Mouse (Mus musculus) c-Kit-negative CD71-positive TER-119-positive erythroid progenitor cells, embryonic 14.5 days (primary cell): ENCODE data around the gene Pptc7.
A peak's percentile ranks its signal among the peaks of the same experiment; 100 is the strongest.

Source experiments
- DNase-seq: peaks from one replicate; pipeline ENCODE4 v3.0.0-alpha.2; 2013; ENCODE audit warnings: low read depth, low spot score

Gene Pptc7

GRCm38 (mm10) chr5:122267136-122267535 lies 17.0 kb upstream of the Pptc7 start:
- no peak for DNase-seq

GRCm38 (mm10) chr5:122267899-122268298 lies 16.3 kb upstream of the Pptc7 start:
- DNase-seq, result peak; percentile 51

DNA sequence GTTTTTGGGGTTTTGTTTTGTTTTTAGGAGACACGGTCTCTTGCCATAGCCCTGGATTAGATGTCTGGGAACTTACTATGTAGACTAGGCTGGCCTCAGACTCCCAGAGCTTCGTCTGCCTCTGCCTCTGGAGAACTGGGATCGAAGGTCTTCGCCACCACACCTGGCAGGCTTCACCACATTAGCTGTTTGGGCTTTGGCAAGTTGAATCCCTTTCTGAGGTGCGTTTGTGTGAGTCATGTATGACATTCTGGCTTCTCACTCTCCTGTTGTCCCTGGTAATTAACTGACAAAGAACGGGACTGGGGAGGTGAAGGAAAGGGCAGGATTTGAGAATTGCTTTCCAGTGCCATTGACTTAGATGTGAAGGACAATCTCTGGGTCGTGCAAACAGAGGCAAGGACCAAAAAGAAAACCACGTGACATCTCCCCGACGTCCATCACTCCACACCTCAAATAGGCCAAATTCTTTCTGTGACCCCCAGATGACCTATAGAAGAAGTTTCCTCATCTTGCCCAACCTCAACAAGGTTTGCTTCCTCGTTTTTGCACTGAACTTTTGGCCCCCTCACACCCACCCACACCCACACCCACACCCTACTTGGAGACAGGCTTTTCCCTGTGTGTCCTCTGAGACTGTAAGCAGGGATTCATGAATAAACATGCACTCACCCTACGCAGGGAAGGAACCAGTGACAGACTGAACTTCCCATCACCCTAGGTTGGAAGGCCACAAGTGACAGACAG lies 15.1 kb upstream of the Pptc7 start:
- DNase-seq, result no peak

DNA sequence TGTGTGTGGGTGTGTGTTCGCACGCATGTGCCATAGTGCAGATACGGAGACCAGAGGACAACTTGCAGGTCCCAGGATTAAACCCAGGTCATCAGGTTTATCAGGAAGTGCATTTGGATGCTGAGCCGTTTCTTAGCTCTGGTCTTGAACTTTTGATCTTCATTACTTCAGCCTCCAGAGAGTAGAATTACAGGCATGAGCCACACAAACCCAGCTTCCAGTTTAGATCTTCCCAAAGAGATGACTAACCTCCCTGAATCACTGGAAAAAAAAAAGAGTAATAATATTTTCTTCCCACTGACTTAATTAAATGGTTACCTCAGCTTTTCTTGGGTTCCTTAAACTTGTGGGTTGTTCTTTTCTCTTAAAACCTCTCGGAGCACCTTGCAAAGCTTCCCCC lies 11.3 kb upstream of the Pptc7 start:
- DNase-seq, result no peak

DNA sequence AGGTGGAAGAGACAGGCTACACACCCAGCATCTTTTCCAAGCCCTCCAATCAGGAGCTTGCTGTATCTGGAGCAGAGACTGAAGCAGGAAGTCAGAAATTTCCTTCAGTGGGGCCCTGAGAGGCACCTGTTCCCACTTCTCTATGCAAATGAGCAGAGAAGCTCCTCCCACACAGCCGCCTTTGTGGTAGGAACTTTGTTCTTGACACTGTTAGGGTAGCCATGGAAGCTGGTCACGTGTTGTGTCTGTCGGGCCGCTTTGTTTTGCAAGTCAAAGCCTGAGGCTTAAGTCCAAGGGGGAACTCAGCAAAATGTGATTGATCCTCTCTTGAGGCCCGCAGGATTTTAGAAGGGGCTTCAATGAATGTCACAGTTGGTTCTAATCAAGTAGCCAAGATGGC lies 9.4 kb upstream of the Pptc7 start:
- DNase-seq, result no peak

DNA sequence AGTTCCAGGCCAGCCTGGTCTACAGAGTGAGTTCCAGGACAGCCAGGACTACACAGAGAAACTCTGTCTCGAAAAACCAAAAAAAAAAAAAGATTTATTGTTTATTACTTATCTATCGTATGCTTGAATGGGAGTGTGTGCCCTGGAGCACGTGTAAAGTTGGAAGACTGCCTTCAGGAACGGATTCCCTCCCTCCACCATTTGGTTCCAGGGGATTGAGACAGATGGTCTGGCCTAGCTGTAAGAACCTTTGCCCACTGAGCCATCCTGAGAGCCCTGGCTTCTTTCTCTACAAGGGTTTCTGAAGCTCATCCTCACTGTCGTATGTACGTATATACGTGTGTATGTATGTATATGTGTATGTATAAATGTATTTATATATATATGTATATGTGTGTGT lies 5.2 kb upstream of the Pptc7 start:
- DNase-seq, result no peak

DNA sequence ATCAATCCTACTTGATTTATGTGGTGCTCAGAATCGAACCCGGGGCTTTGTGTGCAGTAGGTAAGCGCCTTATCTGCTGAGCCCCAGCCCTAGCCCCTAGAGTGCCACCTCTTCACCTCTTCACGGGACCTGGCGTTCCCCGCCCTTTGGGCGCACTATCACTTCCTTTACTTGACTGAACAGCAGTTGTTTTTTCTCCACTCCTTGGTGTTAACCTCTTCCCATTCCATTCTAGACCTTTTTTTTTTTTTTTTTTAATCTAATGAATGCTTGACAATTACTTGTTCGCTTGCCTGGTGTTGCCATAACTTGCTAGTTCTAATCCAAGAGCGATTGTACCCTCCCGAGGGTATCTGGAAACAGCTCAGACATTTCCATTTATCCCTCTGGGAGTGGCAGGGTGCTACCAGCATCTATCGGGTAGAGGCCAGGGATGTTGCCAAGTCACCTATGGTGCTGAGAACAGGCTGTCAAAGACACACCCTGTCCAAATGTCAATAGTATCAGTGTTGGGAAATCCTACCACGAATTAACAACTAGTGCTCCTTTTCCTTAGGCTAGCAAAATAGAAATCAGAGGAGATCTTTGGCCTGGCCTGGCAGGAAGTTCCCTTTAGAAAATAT lies 4.3 kb upstream of the Pptc7 start:
- no peak for DNase-seq

- no peak for DNase-seq
These were observed 3.7 kb upstream of the Pptc7 start for GRCm38 (mm10) chr5:122280422-122280826.

DNA sequence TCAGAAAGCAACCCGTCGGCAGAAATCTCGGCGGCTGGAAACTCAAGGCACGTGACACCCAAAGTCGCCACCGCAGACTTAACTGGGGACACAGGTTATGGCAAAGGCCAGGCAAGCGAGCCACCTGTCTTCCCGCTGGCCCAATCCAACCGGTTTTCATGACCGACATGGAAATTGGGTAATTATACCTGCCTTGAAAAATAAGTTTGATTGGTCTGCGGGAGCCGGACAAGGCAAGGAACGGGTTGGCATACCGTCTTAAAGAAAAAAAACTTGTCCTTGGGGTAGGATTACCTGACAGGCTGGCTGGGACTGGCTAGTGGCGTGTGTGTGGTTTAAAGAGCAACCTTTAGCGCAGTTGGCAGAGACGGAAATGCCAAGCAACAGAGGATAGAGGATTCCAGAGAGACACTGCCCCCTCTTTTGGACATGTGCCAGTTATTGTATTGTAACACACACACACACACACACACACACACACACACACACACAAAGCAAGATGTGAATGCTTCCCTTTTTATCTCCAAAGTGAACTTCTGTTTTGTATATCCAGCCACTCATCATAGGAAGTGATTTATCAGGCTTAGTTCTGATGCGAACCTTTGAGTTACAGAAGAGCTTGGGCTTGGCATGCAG lies 3.2 kb upstream of the Pptc7 start:
- no peak for DNase-seq

- no peak for DNase-seq
These were observed 360 bp upstream of the Pptc7 start for GRCm38 (mm10) chr5:122283828-122284182.

GRCm38 (mm10) chr5:122285029-122285766 lies 1.0 kb downstream of the Pptc7 start:
- no peak for DNase-seq

GRCm38 (mm10) chr5:122285767-122286150 lies 1.6 kb downstream of the Pptc7 start:
- no peak for DNase-seq

GRCm38 (mm10) chr5:122286191-122286590 lies 2.0 kb downstream of the Pptc7 start:
- DNase-seq, result no peak

GRCm38 (mm10) chr5:122287026-122287425 lies 2.9 kb downstream of the Pptc7 start:
- no peak for DNase-seq

GRCm38 (mm10) chr5:122288147-122288811 lies 4.1 kb downstream of the Pptc7 start:
- no peak for DNase-seq

GRCm38 (mm10) chr5:122291149-122291548 lies 7.0 kb downstream of the Pptc7 start:
- no peak for DNase-seq

DNA sequence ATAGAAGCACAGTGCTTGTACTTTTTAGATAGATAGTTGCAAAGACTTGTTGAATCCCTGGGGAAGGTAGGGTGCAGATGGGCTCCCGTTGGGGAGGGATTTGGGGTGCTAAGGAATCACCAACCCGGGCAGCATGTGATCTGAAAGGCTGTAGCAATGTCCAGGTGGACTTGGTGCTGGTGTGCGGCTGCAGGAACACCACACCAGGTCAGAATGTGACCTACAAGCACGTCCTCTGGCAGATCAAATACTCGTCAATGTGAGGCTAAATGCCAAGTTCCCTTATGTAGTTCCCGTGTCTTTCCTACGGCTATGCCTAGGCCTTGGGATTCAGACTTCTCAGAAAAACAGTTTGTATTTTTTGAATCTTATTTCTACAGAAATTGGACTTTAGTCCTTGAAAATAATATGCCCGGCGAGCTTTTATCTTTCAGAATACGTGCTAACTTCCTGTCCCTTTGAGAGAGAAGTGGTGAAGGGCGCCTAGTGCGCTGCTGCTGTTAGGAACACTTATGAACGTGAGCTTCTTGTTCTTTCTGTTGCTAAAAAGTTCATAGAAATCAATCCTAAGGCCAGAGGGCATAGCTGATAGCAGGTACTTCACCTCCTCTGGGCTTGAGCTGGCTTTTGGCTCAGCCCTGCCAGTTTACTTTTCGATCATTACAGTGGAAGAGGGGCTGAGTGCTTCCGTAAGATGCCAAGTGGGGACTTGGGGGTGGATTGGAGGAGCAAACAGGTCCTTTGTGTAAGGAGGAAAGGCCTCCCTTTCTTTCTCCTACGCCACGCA lies 7.6 kb downstream of the Pptc7 start:
- no peak for DNase-seq

GRCm38 (mm10) chr5:122293131-122293530 lies 9.0 kb downstream of the Pptc7 start:
- no peak for DNase-seq

DNA sequence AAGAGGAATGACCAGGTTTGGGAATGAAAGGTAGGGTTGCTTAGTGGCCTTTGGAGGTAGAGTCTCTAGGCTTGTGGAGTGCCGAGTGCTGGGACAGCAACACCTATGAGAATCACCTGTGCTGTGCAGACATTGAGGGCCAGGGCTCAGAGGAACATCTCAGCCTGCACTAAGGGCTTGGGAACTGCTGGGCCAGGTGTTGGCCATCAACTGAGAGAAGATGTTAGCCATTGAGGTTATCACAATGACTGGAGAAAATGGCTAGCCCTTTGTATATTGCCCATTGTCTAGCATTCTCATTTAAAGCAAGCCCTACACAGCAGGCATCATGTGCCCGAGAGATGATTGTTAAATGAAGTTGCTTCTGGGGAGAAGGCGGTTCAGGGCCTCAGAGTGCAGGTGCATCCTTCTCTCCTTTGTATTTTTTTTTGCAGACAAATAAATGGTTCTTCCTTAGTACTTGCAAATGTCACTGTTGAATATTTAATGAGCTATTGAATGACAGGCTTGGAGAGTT lies 10.1 kb downstream of the Pptc7 start:
- no peak for DNase-seq

- no peak for DNase-seq
These were observed 11.2 kb downstream of the Pptc7 start for GRCm38 (mm10) chr5:122295113-122295935.
